17 mouse cellular contexts compared by ENCODE assay signal in genomic region chr3:83025475-83026301, GRCm38 (mm10). TPM values are rescaled to one million over a fixed set of nuclear protein-coding genes. Genes with fewer than 3 reads are reported as not detected.
DNase-seq lines count a peak whose midpoint lies in the region; ATAC-seq and TF ChIP-seq lines count a peak whose summit lies in the region.
"Had no signal": no experiment of that assay in that cellular context is flagged by ENCODE, and none has a peak within 500 bp of the region (broad histone marks: within the 10 kb centered on the region; RNA-seq: fewer than 3 reads in every experiment).

Gene Fga (plus strand): TSS chr3:83026076.

- H3K9me3 ChIP-seq in stomach, embryonic 15.5 days, result no peaks in the 10 kb centered on the region
- H3K9me3 ChIP-seq in stomach, postnatal 0 days (ENCODE audit: control insufficient read depth, low read length), result no peaks in the 10 kb centered on the region
- H3K9me3 ChIP-seq in kidney, embryonic 16.5 days (ENCODE audit: low read length), result no peaks in the 10 kb centered on the region
- no peaks in the 10 kb centered on the region for H3K9me3 ChIP-seq in liver, embryonic 12.5 days (replicated peaks)
- H3K9me3 ChIP-seq: hindbrain, embryonic 15.5 days; neural tube, embryonic 13.5 days had no signal

- no peak for DNase-seq in stomach, postnatal 0 days (ENCODE audit: low spot score)
- DNase-seq in right cerebral cortex, postnatal 36 days (ENCODE audit: low spot score in 2 of 2), result no peak
- DNase-seq in thymus, postnatal 25 days, result no peak
- DNase-seq: cerebellum, adult 11-12 months; lung, embryonic 14.5 days had no signal

- no peaks in the 10 kb centered on the region for H3K4me1 ChIP-seq in stomach, embryonic 15.5 days
- H3K4me1 ChIP-seq in stomach, postnatal 0 days (replicated peaks; ENCODE audit: control insufficient read depth, insufficient read depth), result no peaks in the 10 kb centered on the region
- H3K4me1 ChIP-seq in kidney, embryonic 16.5 days (ENCODE audit: insufficient read depth, low read length), result no peaks in the 10 kb centered on the region
- H3K4me1 ChIP-seq in liver, embryonic 12.5 days, result no peaks in the 10 kb centered on the region
- H3K4me1 ChIP-seq: hindbrain, embryonic 15.5 days; neural tube, embryonic 13.5 days had no signal

- H3K36me3 ChIP-seq in stomach, embryonic 15.5 days, result no peaks in the 10 kb centered on the region
- H3K36me3 ChIP-seq in stomach, postnatal 0 days (ENCODE audit: control insufficient read depth, insufficient read depth, low read length), result no peaks in the 10 kb centered on the region
- no peaks in the 10 kb centered on the region for H3K36me3 ChIP-seq in kidney, embryonic 16.5 days (ENCODE audit: insufficient read depth, low read length)
- H3K36me3 ChIP-seq in liver, embryonic 12.5 days, result no peaks in the 10 kb centered on the region
- H3K36me3 ChIP-seq: hindbrain, embryonic 15.5 days; neural tube, embryonic 13.5 days had no signal

- WGBS in stomach, embryonic 15.5 days, result 66% methylated on average over 9 of the region's 9 CpGs
- 74% methylated on average over 9 of the region's 9 CpGs for whole genome bisulfite sequencing in stomach, postnatal 0 days
- WGBS in kidney, embryonic 16.5 days, result 74% methylated on average over 9 of the region's 9 CpGs
- WGBS in liver, embryonic 12.5 days (ENCODE audit: insufficient replicate concordance), result 51% methylated on average over 9 of the region's 9 CpGs

- H3K27me3 ChIP-seq in stomach, embryonic 15.5 days (replicated peaks), result no peaks in the 10 kb centered on the region
- H3K27me3 ChIP-seq in stomach, postnatal 0 days (ENCODE audit: control insufficient read depth, insufficient read depth, low read length), result no peaks in the 10 kb centered on the region
- no peaks in the 10 kb centered on the region for H3K27me3 ChIP-seq in kidney, embryonic 16.5 days (ENCODE audit: insufficient read depth, low read length)
- H3K27me3 ChIP-seq in liver, embryonic 12.5 days (replicated peaks), result no peaks in the 10 kb centered on the region
- H3K27me3 ChIP-seq: hindbrain, embryonic 15.5 days; neural tube, embryonic 13.5 days had no signal

- H3K9ac ChIP-seq in stomach, embryonic 15.5 days, result no peak within 1 kb of the TSS
- no peak within 1 kb of the TSS for H3K9ac ChIP-seq in stomach, postnatal 0 days (ENCODE audit: low read length)
- H3K9ac ChIP-seq in kidney, embryonic 16.5 days (replicated peaks; ENCODE audit: low read length), result no peak within 1 kb of the TSS
- no peak within 1 kb of the TSS for H3K9ac ChIP-seq in liver, embryonic 12.5 days
- H3K9ac ChIP-seq: hindbrain, embryonic 15.5 days; lung, embryonic 14.5 days; neural tube, embryonic 13.5 days had no signal

- H3K27ac ChIP-seq in stomach, embryonic 15.5 days, result no peak within 1 kb of the TSS
- no peak within 1 kb of the TSS for H3K27ac ChIP-seq in stomach, postnatal 0 days (replicated peaks)
- H3K27ac ChIP-seq in kidney, embryonic 16.5 days (ENCODE audit: low read length), result no peak within 1 kb of the TSS
- peak within 1 kb of the TSS; percentile 45; the same call in 1 of the 2 replicates for H3K27ac ChIP-seq in liver, embryonic 12.5 days
- H3K27ac ChIP-seq: hindbrain, embryonic 15.5 days; neural tube, embryonic 13.5 days had no signal

- ATAC-seq in stomach, embryonic 15.5 days (ENCODE audit: insufficient read depth, low FRiP score, low read depth), result no peak
- no peak for ATAC-seq in stomach, postnatal 0 days (ENCODE audit: low FRiP score, low TSS enrichment)
- peak; percentile 74; the same call in 1 of the 2 replicates for ATAC-seq in kidney, embryonic 16.5 days (ENCODE audit: low FRiP score, low TSS enrichment)
- ATAC-seq in liver, embryonic 12.5 days, result peak; percentile 70; the same call in 1 of the 2 replicates
- ATAC-seq in monocyte, adult 5-6 weeks (replicated peaks; ENCODE audit: insufficient number of reproducible peaks, low FRiP score, low TSS enrichment, poor library complexity, severe bottlenecking), result no peak
- ATAC-seq: CD4-positive, CD25-positive, alpha-beta regulatory T cell, adult 4 months had no signal

- no peak within 1 kb of the TSS for H3K4me2 ChIP-seq in stomach, embryonic 15.5 days
- H3K4me2 ChIP-seq in stomach, postnatal 0 days (replicated peaks; ENCODE audit: low read depth), result no peak within 1 kb of the TSS
- H3K4me2 ChIP-seq in kidney, embryonic 16.5 days (replicated peaks; ENCODE audit: low read depth, low read length), result no peak within 1 kb of the TSS
- H3K4me2 ChIP-seq in liver, embryonic 12.5 days, result peak within 1 kb of the TSS; percentile 20
- H3K4me2 ChIP-seq: hindbrain, embryonic 15.5 days; lung, embryonic 14.5 days; neural tube, embryonic 13.5 days had no signal

- TF ChIP-seq CTCF in stomach, postnatal 0 days (IDR thresholded peaks at IDR 0.05; ENCODE audit: low read depth), result no peak

- TF ChIP-seq EP300 in stomach, postnatal 0 days (optimal IDR thresholded peaks at IDR 0.05), result no peak

- no peak within 1 kb of the TSS for H3K4me3 ChIP-seq in stomach, embryonic 15.5 days (replicated peaks)
- no peak within 1 kb of the TSS for H3K4me3 ChIP-seq in stomach, postnatal 0 days (ENCODE audit: low read depth, low read length)
- H3K4me3 ChIP-seq in kidney, embryonic 16.5 days (ENCODE audit: low read length), result no peak within 1 kb of the TSS
- H3K4me3 ChIP-seq in liver, embryonic 12.5 days, result peak within 1 kb of the TSS; percentile 39
- H3K4me3 ChIP-seq: hindbrain, embryonic 15.5 days; neural tube, embryonic 13.5 days had no signal

RNA-seq across cellular contexts. Expression of gene Fga, which starts in this region (rescaled TPM):
- 15.0 and 40.6 TPM in 2 replicates for polyA plus RNA-seq in stomach, embryonic 15.5 days (2015; fragmentation: Nextera tagmentation; extraction: Ambion mirVana)
- 3.9 and 10.0 TPM in 2 replicates for polyA plus RNA-seq in stomach, postnatal 0 days (2015; fragmentation: Nextera tagmentation; extraction: Ambion mirVana)
- polyA plus RNA-seq in kidney, embryonic 16.5 days (2015; fragmentation: Nextera tagmentation; extraction: Ambion mirVana), result 3.2 and 4.3 TPM in 2 replicates
- polyA plus RNA-seq in liver, embryonic 12.5 days (2016; fragmentation: Nextera tagmentation; extraction: Ambion mirVana), result 190 and 194 TPM in 2 replicates
- not detected in 3 replicates for total RNA-seq in monocyte, adult 5-6 weeks (2017)
- total RNA-seq: left cerebral cortex, postnatal 36 days; megakaryocyte progenitor cell, adult 5-6 weeks; midbrain, postnatal 0 days had no signal
- polyA plus RNA-seq: CD4-positive, CD25-positive, alpha-beta regulatory T cell, adult 4 months; midbrain, postnatal 0 days; small intestine, adult 2 months; urinary bladder, adult 2 months had no signal

Comparison
In these comparisons a context has a peak if more than half of its experiments do, and no peak if none do; other contexts are left out.
1. ATAC-seq: peak in kidney, embryonic 16.5 days (single experiment) and liver, embryonic 12.5 days (single experiment); none in stomach, embryonic 15.5 days (single experiment), stomach, postnatal 0 days (single experiment) and monocyte, adult 5-6 weeks (single experiment).